Mouse (Mus musculus): Measurements from ENCODE around the gene Mms19. TPM values are rescaled to one million over a fixed set of nuclear protein-coding genes. Genes with fewer than 3 reads are reported as not detected.
A peak's percentile ranks its signal among the peaks of the same experiment; 100 is the strongest.

Gene Mms19
- total RNA-seq, 1 experiment = 59.6 TPM

- no peak overlapping the region for H3K27ac ChIP-seq (ENCODE audit: insufficient read depth, low read depth, low read length, poor library complexity, severe bottlenecking)
- peaks cover 24 to 28% of the 10 kb centered on the region in 2 experiments for H3K4me1 ChIP-seq (ENCODE audit: control insufficient read depth in 2 of 2, insufficient read depth in 2 of 2, low read length in 2 of 2, poor library complexity in 1 of 2)
- H3K9me3 ChIP-seq (ENCODE audit: control insufficient read depth, insufficient read depth, low read depth, low read length) = no peaks in the 10 kb centered on the region
- no peak overlapping the region for H3K9ac ChIP-seq (ENCODE audit: insufficient read depth, low read depth, low read length, poor library complexity, severe bottlenecking)
- TF ChIP-seq HCFC1 (IDR thresholded peaks at IDR 0.05; ENCODE audit: borderline replicate concordance, insufficient read depth, low read length) (no peak), CHD2 (IDR thresholded peaks at IDR 0.05; ENCODE audit: low read depth, low read length) (no peak), MAFK (IDR thresholded peaks at IDR 0.05; ENCODE audit: insufficient read depth, low read depth, low read length) (no peak), ZNF384 (IDR thresholded peaks at IDR 0.05; ENCODE audit: low read depth, low read length) (no peak), ZC3H11A (IDR thresholded peaks at IDR 0.05; ENCODE audit: borderline replicate concordance, low read depth, low read length) (no peak)
- in situ Hi-C loops (cut with MboI; ENCODE audit: low sequenced_read_pairs in 2 of 2, unreplicated experiment in 2 of 2) = no loop called here
- no peak for DNase-seq (ENCODE audit: low read depth, low spot score)
- H3K36me3 ChIP-seq (ENCODE audit: control insufficient read depth, insufficient read depth, low read length, poor library complexity, severe bottlenecking) = no peaks in the 10 kb centered on the region
- no peak overlapping the region for H3K4me3 ChIP-seq (ENCODE audit: insufficient read depth in 1 of 2, low read depth in 1 of 2, low read length in 2 of 2, poor library complexity in 1 of 2, severe bottlenecking in 1 of 2)
These were observed 16.1 kb upstream of the Mms19 start for GRCm38 (mm10) chr19:41997090-41997489.

- TF ChIP-seq ZNF384 (IDR thresholded peaks at IDR 0.05; ENCODE audit: low read depth, low read length) (no peak), HCFC1 (IDR thresholded peaks at IDR 0.05; ENCODE audit: borderline replicate concordance, insufficient read depth, low read length) (no peak), CHD2 (IDR thresholded peaks at IDR 0.05; ENCODE audit: low read depth, low read length) (no peak), MAFK (IDR thresholded peaks at IDR 0.05; ENCODE audit: insufficient read depth, low read depth, low read length) (no peak), ZC3H11A (IDR thresholded peaks at IDR 0.05; ENCODE audit: borderline replicate concordance, low read depth, low read length) (no peak)
- DNase-seq (ENCODE audit: low read depth, low spot score) = no peak
- no peaks in the 10 kb centered on the region for H3K9me3 ChIP-seq (ENCODE audit: control insufficient read depth, insufficient read depth, low read depth, low read length)
- H3K4me1 ChIP-seq (ENCODE audit: control insufficient read depth in 2 of 2, insufficient read depth in 2 of 2, low read length in 2 of 2, poor library complexity in 1 of 2) = peaks cover 21 to 39% of the 10 kb centered on the region in 2 experiments
- H3K36me3 ChIP-seq (ENCODE audit: control insufficient read depth, insufficient read depth, low read length, poor library complexity, severe bottlenecking) = no peaks in the 10 kb centered on the region
- H3K9ac ChIP-seq (ENCODE audit: insufficient read depth, low read depth, low read length, poor library complexity, severe bottlenecking) = no peak overlapping the region
- in situ Hi-C loops (cut with MboI; ENCODE audit: low sequenced_read_pairs in 2 of 2, unreplicated experiment in 2 of 2) = no loop called here
- H3K4me3 ChIP-seq (ENCODE audit: insufficient read depth in 1 of 2, low read depth in 1 of 2, low read length in 2 of 2, poor library complexity in 1 of 2, severe bottlenecking in 1 of 2) = no peak overlapping the region
- peak overlapping the region; percentile 45; the same call in 1 of the 2 replicates for H3K27ac ChIP-seq (ENCODE audit: insufficient read depth, low read depth, low read length, poor library complexity, severe bottlenecking)
These were observed 14.5 kb upstream of the Mms19 start for GRCm38 (mm10) chr19:41995483-41995882.

- TF ChIP-seq CHD2 (IDR thresholded peaks at IDR 0.05; ENCODE audit: low read depth, low read length) (no peak), ZNF384 (IDR thresholded peaks at IDR 0.05; ENCODE audit: low read depth, low read length) (no peak), MAFK (IDR thresholded peaks at IDR 0.05; ENCODE audit: insufficient read depth, low read depth, low read length) (no peak), ZC3H11A (IDR thresholded peaks at IDR 0.05; ENCODE audit: borderline replicate concordance, low read depth, low read length) (no peak), HCFC1 (IDR thresholded peaks at IDR 0.05; ENCODE audit: borderline replicate concordance, insufficient read depth, low read length) (no peak)
- Histone ChIP-seq H3K36me3 (ENCODE audit: control insufficient read depth, insufficient read depth, low read length, poor library complexity, severe bottlenecking) (no peaks in the 10 kb centered on the region), H3K4me3 (ENCODE audit: insufficient read depth in 1 of 2, low read depth in 1 of 2, low read length in 2 of 2, poor library complexity in 1 of 2, severe bottlenecking in 1 of 2) (no peak overlapping the region), H3K9me3 (ENCODE audit: control insufficient read depth, insufficient read depth, low read depth, low read length) (no peaks in the 10 kb centered on the region), H3K9ac (ENCODE audit: insufficient read depth, low read depth, low read length, poor library complexity, severe bottlenecking) (no peak overlapping the region), H3K4me1 (ENCODE audit: control insufficient read depth in 2 of 2, insufficient read depth in 2 of 2, low read length in 2 of 2, poor library complexity in 1 of 2) (peaks cover 18 to 39% of the 10 kb centered on the region in 2 experiments), H3K27ac (ENCODE audit: insufficient read depth, low read depth, low read length, poor library complexity, severe bottlenecking) (no peak overlapping the region)
- DNase-seq (ENCODE audit: low read depth, low spot score) = no peak
- in situ Hi-C loops (cut with MboI; ENCODE audit: low sequenced_read_pairs in 2 of 2, unreplicated experiment in 2 of 2) = no loop called here
These were observed 13.1 kb upstream of the Mms19 start for GRCm38 (mm10) chr19:41994023-41994422.

- Histone ChIP-seq H3K9me3 (ENCODE audit: control insufficient read depth, insufficient read depth, low read depth, low read length) (no peaks in the 10 kb centered on the region), H3K27ac (ENCODE audit: insufficient read depth, low read depth, low read length, poor library complexity, severe bottlenecking) (no peak overlapping the region), H3K4me1 (ENCODE audit: control insufficient read depth in 2 of 2, insufficient read depth in 2 of 2, low read length in 2 of 2, poor library complexity in 1 of 2) (peaks cover 16 to 39% of the 10 kb centered on the region in 2 experiments), H3K9ac (ENCODE audit: insufficient read depth, low read depth, low read length, poor library complexity, severe bottlenecking) (no peak overlapping the region), H3K36me3 (ENCODE audit: control insufficient read depth, insufficient read depth, low read length, poor library complexity, severe bottlenecking) (no peaks in the 10 kb centered on the region), H3K4me3 (ENCODE audit: insufficient read depth in 1 of 2, low read depth in 1 of 2, low read length in 2 of 2, poor library complexity in 1 of 2, severe bottlenecking in 1 of 2) (0 out of 4 replicates have a peak overlapping the region, but pooled peaks of 1 of the 2 experiments have one; percentile 10)
- TF ChIP-seq HCFC1 (IDR thresholded peaks at IDR 0.05; ENCODE audit: borderline replicate concordance, insufficient read depth, low read length) (no peak), ZC3H11A (IDR thresholded peaks at IDR 0.05; ENCODE audit: borderline replicate concordance, low read depth, low read length) (no peak), CHD2 (IDR thresholded peaks at IDR 0.05; ENCODE audit: low read depth, low read length) (no peak), ZNF384 (IDR thresholded peaks at IDR 0.05; ENCODE audit: low read depth, low read length) (no peak), MAFK (IDR thresholded peaks at IDR 0.05; ENCODE audit: insufficient read depth, low read depth, low read length) (no peak)
- DNase-seq (ENCODE audit: low read depth, low spot score) = no peak
- in situ Hi-C loops (cut with MboI; ENCODE audit: low sequenced_read_pairs in 2 of 2, unreplicated experiment in 2 of 2) = no loop called here
These were observed 12.5 kb upstream of the Mms19 start for GRCm38 (mm10) chr19:41993484-41993883.

- H3K9ac ChIP-seq (ENCODE audit: insufficient read depth, low read depth, low read length, poor library complexity, severe bottlenecking) = no peak overlapping the region
- no peak overlapping the region for H3K4me3 ChIP-seq (ENCODE audit: insufficient read depth in 1 of 2, low read depth in 1 of 2, low read length in 2 of 2, poor library complexity in 1 of 2, severe bottlenecking in 1 of 2)
- H3K27ac ChIP-seq (ENCODE audit: insufficient read depth, low read depth, low read length, poor library complexity, severe bottlenecking) = no peak overlapping the region
- peaks cover 16 to 39% of the 10 kb centered on the region in 2 experiments for H3K4me1 ChIP-seq (ENCODE audit: control insufficient read depth in 2 of 2, insufficient read depth in 2 of 2, low read length in 2 of 2, poor library complexity in 1 of 2)
- no peaks in the 10 kb centered on the region for H3K9me3 ChIP-seq (ENCODE audit: control insufficient read depth, insufficient read depth, low read depth, low read length)
- no peak for DNase-seq (ENCODE audit: low read depth, low spot score)
- no peaks in the 10 kb centered on the region for H3K36me3 ChIP-seq (ENCODE audit: control insufficient read depth, insufficient read depth, low read length, poor library complexity, severe bottlenecking)
- in situ Hi-C loops (cut with MboI; ENCODE audit: low sequenced_read_pairs in 2 of 2, unreplicated experiment in 2 of 2) = no loop called here
- TF ChIP-seq MAFK (IDR thresholded peaks at IDR 0.05; ENCODE audit: insufficient read depth, low read depth, low read length) = no peak
- no peak for TF ChIP-seq HCFC1 (IDR thresholded peaks at IDR 0.05; ENCODE audit: borderline replicate concordance, insufficient read depth, low read length)
- TF ChIP-seq CHD2 (IDR thresholded peaks at IDR 0.05; ENCODE audit: low read depth, low read length) = no peak
- no peak for TF ChIP-seq ZNF384 (IDR thresholded peaks at IDR 0.05; ENCODE audit: low read depth, low read length)
- no peak for TF ChIP-seq ZC3H11A (IDR thresholded peaks at IDR 0.05; ENCODE audit: borderline replicate concordance, low read depth, low read length)
These were observed 12.0 kb upstream of the Mms19 start for GRCm38 (mm10) chr19:41992971-41993370.
